Mouse (Mus musculus): ENCODE results near the gene Brd1.

GRCm38 (mm10) chr15:88733834-88734571 lies at the start of gene Brd1:
- no peak for TF ChIP-seq CTCF (IDR thresholded peaks at IDR 0.05; ENCODE audit: low read depth)
- TF ChIP-seq EP300 (IDR thresholded peaks at IDR 0.05; ENCODE audit: low read depth): no peak

Measured in liver, postnatal 0 days (tissue).